Mouse (Mus musculus) c-Kit-positive CD71-negative TER-119-negative erythroid progenitor cells, embryonic 14.5 days (primary cell): Measurements from ENCODE around the gene Olfr893.
"Not testable (repeated sequence)": the region's sequence is repeated elsewhere in the genome, so short reads cannot be mapped to it uniquely, and the experiment has no call there.

Experiments
- DNase-seq: peaks from one replicate; pipeline ENCODE4 v3.0.0-alpha.2; 2013; ENCODE audit warnings: low read depth

The Olfr893 gene

DNA sequence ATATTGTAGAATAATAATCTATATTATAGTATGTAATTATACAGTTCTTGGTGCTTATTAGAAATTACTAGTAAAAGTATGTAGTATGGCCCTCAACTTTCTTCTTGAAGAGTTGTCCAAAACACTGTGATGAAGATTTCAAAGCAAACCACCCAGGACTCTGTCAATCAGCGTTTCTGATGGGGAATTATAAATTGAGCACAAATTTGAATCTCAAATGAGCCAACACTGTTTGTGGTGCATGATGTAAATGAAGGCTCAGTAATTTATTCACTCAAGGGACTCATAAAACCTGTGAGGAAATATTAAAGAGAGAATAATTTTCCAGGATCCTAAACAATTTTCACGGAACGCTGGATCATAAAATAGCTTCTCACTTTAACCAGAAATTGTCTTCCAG lies at the start of gene Olfr893:
Gene Olfr893, plus strand, starts transcription at position 301 of the 400 bp plus-strand sequence.
- DNase-seq, result no peak

- not testable (repeated sequence) for DNase-seq
Measured at GRCm38 (mm10) chr9:38168341-38168740, 39.8 kb upstream of the Olfr893 start.

DNA sequence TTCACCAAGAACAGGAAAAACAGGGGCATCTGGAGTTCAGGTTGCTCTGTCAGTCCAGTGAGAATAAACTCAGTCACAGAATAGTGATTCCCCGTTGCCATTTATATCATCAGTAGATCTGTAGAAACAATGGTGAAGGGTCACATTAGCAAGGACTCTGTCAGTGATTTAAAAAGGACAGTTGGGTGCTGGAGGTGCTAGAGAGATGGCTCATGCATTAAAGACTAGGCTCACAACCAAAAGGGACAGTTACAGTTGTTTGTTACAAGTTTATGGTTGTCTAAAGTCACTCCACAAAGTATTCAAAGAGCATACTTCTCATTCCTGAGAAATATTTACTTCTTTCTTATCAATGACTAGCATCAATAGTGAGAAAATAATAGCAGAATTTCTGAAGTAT lies 27.4 kb upstream of the Olfr893 start, which contains the start of gene Olfr891:
Gene Olfr891, minus strand, starts transcription at position 101 of the 400 bp plus-strand sequence.
- DNase-seq, result no peak

DNA sequence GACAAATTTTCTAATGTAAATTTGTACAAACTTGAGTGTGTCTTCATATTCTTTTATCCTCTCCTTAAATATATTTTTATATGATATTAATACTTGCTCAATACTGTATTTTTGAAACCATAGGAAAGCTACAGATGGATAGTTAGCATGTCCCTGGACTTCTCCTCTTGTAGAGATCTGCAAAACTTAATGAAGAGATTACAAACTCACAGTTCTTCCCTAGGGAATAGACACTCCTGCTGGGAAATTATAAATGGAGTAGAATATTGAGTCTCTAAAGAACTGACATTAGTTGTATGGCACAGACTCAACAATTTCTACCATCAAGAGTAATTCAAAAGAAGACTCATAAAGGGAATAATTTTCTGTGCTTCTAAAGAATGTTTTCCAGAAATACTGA lies 9.6 kb downstream of the Olfr893 start, which contains the start of gene Olfr894:
Gene Olfr894, plus strand, starts transcription at position 301 of the 400 bp plus-strand sequence.
- DNase-seq, result no peak

DNA sequence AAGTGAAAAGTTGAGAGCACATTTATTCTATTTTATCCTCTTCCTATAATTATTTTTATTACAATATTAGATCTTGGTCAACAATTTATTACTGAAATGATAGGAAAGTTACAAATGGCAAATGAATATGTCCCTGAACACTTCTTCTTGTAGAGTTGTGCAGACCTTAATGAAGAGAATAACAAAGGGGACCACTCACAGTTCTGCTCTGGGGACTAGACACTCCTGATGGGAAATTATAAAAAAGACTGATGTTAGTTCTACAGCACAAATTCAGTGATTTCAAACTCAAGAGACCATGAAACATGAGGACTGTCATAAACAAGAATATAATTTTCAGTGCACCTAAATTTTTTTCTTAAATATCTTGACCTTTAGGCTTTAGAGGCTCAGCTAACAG lies 44.3 kb downstream of the Olfr893 start, which contains the start of gene Olfr143:
Gene Olfr143, plus strand, starts transcription at position 301 of the 400 bp plus-strand sequence.
- no peak for DNase-seq
